Mouse (Mus musculus) neural tube, embryonic 13.5 days (tissue): ENCODE data around the gene Tgm1. TPM values are rescaled to one million over a fixed set of nuclear protein-coding genes. Genes with fewer than 3 reads are reported as not detected.
A peak's percentile ranks its signal among the peaks of the same experiment; 100 is the strongest.

ENCODE experiments used
- ATAC-seq: fragments of 200-750 bp; cut with Nextera tagmentation; 2 replicates; pipeline ENCODE4 v1.8.0; 2017; ENCODE audit warnings: low read depth, mild to moderate bottlenecking, moderate TSS enrichment, moderate library complexity
- H3K27ac ChIP-seq: fragments of 300-500 bp; sonication (generic); replicated peaks from 2 replicates; pipeline ENCODE4 v1.5.1; 2015; ENCODE audit warnings: moderate library complexity, mild to moderate bottlenecking, inconsistent platforms
- H3K27me3 ChIP-seq: fragments of 300-500 bp; sonication (generic); 2 replicates; pipeline ENCODE4 v1.6.1; 2015; ENCODE audit warnings: mild to moderate bottlenecking, inconsistent platforms
- H3K36me3 ChIP-seq: fragments of 300-500 bp; sonication (generic); 2 replicates; pipeline ENCODE4 v1.6.1; 2015; ENCODE audit warnings: mild to moderate bottlenecking, inconsistent platforms
- H3K4me1 ChIP-seq: fragments of 300-500 bp; sonication (generic); replicated peaks from 2 replicates; pipeline ENCODE4 v1.6.1; 2015; ENCODE audit warnings: inconsistent platforms
- H3K4me2 ChIP-seq: fragments of 300-500 bp; sonication (generic); 2 replicates; pipeline ENCODE4 v1.6.1; 2015; ENCODE audit warnings: inconsistent platforms, mild to moderate bottlenecking, moderate library complexity
- H3K4me3 ChIP-seq: fragments of 300-500 bp; sonication (generic); 2 replicates; pipeline ENCODE4 v1.5.1; 2015; ENCODE audit warnings: mild to moderate bottlenecking, inconsistent platforms
- H3K9ac ChIP-seq: fragments of 300-500 bp; sonication (generic); 2 replicates; pipeline ENCODE4 v1.6.1; 2015; ENCODE audit warnings: moderate library complexity, mild to moderate bottlenecking, inconsistent platforms
- H3K9me3 ChIP-seq: fragments of 300-500 bp; sonication (generic); 2 replicates; pipeline ENCODE4 v1.6.1; 2016; ENCODE audit warnings: inconsistent platforms
- WGBS: fragments of 180-500 bp; shearing (Covaris S2); methylation state at CpG from one replicate; pipeline ENCODE4 v1.1.7; 2015; 5-methylcytosine and 5-hydroxymethylcytosine counted together
- polyA plus RNA-seq: library from polyadenylated mRNA; unstranded; fragments of >200 nt; fragmentation: Nextera tagmentation; extraction: Ambion mirVana; gene quantifications from 2 replicates; pipeline ENCODE4 v1.2.1, GENCODE M21; 2015

Tgm1 gene
- polyA plus RNA-seq, 1 experiment from 2014 or later: 0.66 TPM

- H3K9ac ChIP-seq: no peak overlapping the region
- no peak overlapping the region for H3K4me2 ChIP-seq
- H3K27me3 ChIP-seq: no peaks in the 10 kb centered on the region
- no peaks in the 10 kb centered on the region for H3K4me1 ChIP-seq
- H3K4me3 ChIP-seq: no peak overlapping the region
- no peak for ATAC-seq
- H3K9me3 ChIP-seq: no peaks in the 10 kb centered on the region
- WGBS: 86% methylated on average over 9 of the region's 9 CpGs
- peaks cover 39% of the 10 kb centered on the region for H3K36me3 ChIP-seq
- no peak overlapping the region for H3K27ac ChIP-seq
These were observed 23.5 kb upstream of the Tgm1 start for GRCm38 (mm10) chr14:55737086-55737687.

GRCm38 (mm10) chr14:55735758-55736157 is 22.0 kb upstream of the Tgm1 start:
- Histone ChIP-seq H3K4me1 (no peaks in the 10 kb centered on the region), H3K36me3 (peaks cover 30% of the 10 kb centered on the region), H3K9ac (no peak overlapping the region), H3K9me3 (no peaks in the 10 kb centered on the region), H3K4me2 (no peak overlapping the region), H3K27ac (no peak overlapping the region), H3K4me3 (no peak overlapping the region), H3K27me3 (no peaks in the 10 kb centered on the region)
- 87% methylated on average over 4 of the region's 4 CpGs for WGBS
- no peak for ATAC-seq

GRCm38 (mm10) chr14:55735334-55735733 is 21.6 kb upstream of the Tgm1 start:
- WGBS: 72% methylated on average over 3 of the region's 3 CpGs
- H3K4me3 ChIP-seq: no peak overlapping the region

GRCm38 (mm10) chr14:55734869-55735268 is 21.1 kb upstream of the Tgm1 start:
- no peaks in the 10 kb centered on the region for H3K9me3 ChIP-seq
- no peaks in the 10 kb centered on the region for H3K4me1 ChIP-seq
- no peaks in the 10 kb centered on the region for H3K27me3 ChIP-seq
- peaks cover 21% of the 10 kb centered on the region for H3K36me3 ChIP-seq
- no peak overlapping the region for H3K4me2 ChIP-seq
- H3K9ac ChIP-seq: no peak overlapping the region
- ATAC-seq: no peak
- H3K27ac ChIP-seq: no peak overlapping the region
- 75% methylated on average over 7 of the region's 7 CpGs for WGBS
- no peak overlapping the region for H3K4me3 ChIP-seq

More at GRCm38 (mm10) chr14:55735334-55735733, 21.6 kb upstream of the Tgm1 start:
- H3K36me3 ChIP-seq: peaks cover 26% of the 10 kb centered on the region
- no peak overlapping the region for H3K4me2 ChIP-seq
- no peaks in the 10 kb centered on the region for H3K4me1 ChIP-seq
- H3K27ac ChIP-seq: no peak overlapping the region
- H3K9ac ChIP-seq: no peak overlapping the region
- no peaks in the 10 kb centered on the region for H3K9me3 ChIP-seq
- ATAC-seq: no peak
- no peaks in the 10 kb centered on the region for H3K27me3 ChIP-seq

GRCm38 (mm10) chr14:55733889-55734288 is 20.2 kb upstream of the Tgm1 start:
- WGBS: 80% methylated on average over 10 of the region's 10 CpGs
- H3K36me3 ChIP-seq: peaks cover 11% of the 10 kb centered on the region
- no peak for ATAC-seq

GRCm38 (mm10) chr14:55730531-55731032 is 16.9 kb upstream of the Tgm1 start:
- no peaks in the 10 kb centered on the region for H3K4me1 ChIP-seq
- no peak overlapping the region for H3K4me2 ChIP-seq
- no peaks in the 10 kb centered on the region for H3K9me3 ChIP-seq
- H3K4me3 ChIP-seq: no peak overlapping the region
- ATAC-seq: no peak
- H3K27me3 ChIP-seq: no peaks in the 10 kb centered on the region
- no peak overlapping the region for H3K27ac ChIP-seq
- no peak overlapping the region for H3K9ac ChIP-seq
- WGBS: 82% methylated on average over 7 of the region's 7 CpGs
- no peaks in the 10 kb centered on the region for H3K36me3 ChIP-seq

More at GRCm38 (mm10) chr14:55733889-55734288, 20.2 kb upstream of the Tgm1 start:
- no peak overlapping the region for H3K4me3 ChIP-seq
- H3K9ac ChIP-seq: no peak overlapping the region
- no peaks in the 10 kb centered on the region for H3K9me3 ChIP-seq
- H3K27ac ChIP-seq: no peak overlapping the region
- no peaks in the 10 kb centered on the region for H3K4me1 ChIP-seq
- no peak overlapping the region for H3K4me2 ChIP-seq
- no peaks in the 10 kb centered on the region for H3K27me3 ChIP-seq

GRCm38 (mm10) chr14:55730116-55730515 is 16.4 kb upstream of the Tgm1 start:
- no peaks in the 10 kb centered on the region for H3K36me3 ChIP-seq
- no peak overlapping the region for H3K4me3 ChIP-seq
- no peaks in the 10 kb centered on the region for H3K4me1 ChIP-seq
- WGBS: 73% methylated on average over 7 of the region's 7 CpGs
- H3K9ac ChIP-seq: no peak overlapping the region
- H3K27me3 ChIP-seq: no peaks in the 10 kb centered on the region
- no peak overlapping the region for H3K4me2 ChIP-seq
- ATAC-seq: no peak
- no peak overlapping the region for H3K27ac ChIP-seq
- no peaks in the 10 kb centered on the region for H3K9me3 ChIP-seq

GRCm38 (mm10) chr14:55727889-55728685 is 14.4 kb upstream of the Tgm1 start:
- Histone ChIP-seq H3K36me3 (no peaks in the 10 kb centered on the region), H3K9ac (no peak overlapping the region), H3K27ac (no peak overlapping the region), H3K9me3 (no peaks in the 10 kb centered on the region), H3K4me2 (no peak overlapping the region), H3K4me1 (no peaks in the 10 kb centered on the region), H3K4me3 (no peak overlapping the region), H3K27me3 (no peaks in the 10 kb centered on the region)
- 69% methylated on average over 8 of the region's 8 CpGs for WGBS
- ATAC-seq: no peak

- Histone ChIP-seq H3K9ac (no peak overlapping the region), H3K4me2 (no peak overlapping the region), H3K4me1 (peaks cover 8% of the 10 kb centered on the region), H3K27me3 (no peaks in the 10 kb centered on the region), H3K36me3 (no peaks in the 10 kb centered on the region), H3K9me3 (no peaks in the 10 kb centered on the region), H3K27ac (no peak overlapping the region), H3K4me3 (no peak overlapping the region)
- ATAC-seq: no peak
These were observed 12.5 kb upstream of the Tgm1 start for GRCm38 (mm10) chr14:55726261-55726660.

GRCm38 (mm10) chr14:55724411-55724871 is 10.7 kb upstream of the Tgm1 start:
- peaks cover 4% of the 10 kb centered on the region; the same call in 1 of the 2 replicates for H3K36me3 ChIP-seq
- H3K4me1 ChIP-seq: peaks cover 16% of the 10 kb centered on the region
- H3K27ac ChIP-seq: no peak overlapping the region
- H3K4me3 ChIP-seq: no peak overlapping the region
- no peaks in the 10 kb centered on the region for H3K27me3 ChIP-seq
- no peak overlapping the region for H3K4me2 ChIP-seq
- H3K9ac ChIP-seq: no peak overlapping the region
- 68% methylated on average over 8 of the region's 8 CpGs for WGBS
- no peaks in the 10 kb centered on the region for H3K9me3 ChIP-seq
- no peak for ATAC-seq

- 96% methylated on average over 7 of the region's 7 CpGs for WGBS
- Histone ChIP-seq H3K4me3 (no peak overlapping the region), H3K27me3 (no peaks in the 10 kb centered on the region), H3K36me3 (peaks cover 14% of the 10 kb centered on the region), H3K9ac (no peak overlapping the region), H3K9me3 (no peaks in the 10 kb centered on the region), H3K27ac (no peak overlapping the region), H3K4me2 (no peak overlapping the region), H3K4me1 (peaks cover 16% of the 10 kb centered on the region)
- ATAC-seq: no peak
These were observed 9.7 kb upstream of the Tgm1 start for GRCm38 (mm10) chr14:55723433-55723832.

- H3K27ac ChIP-seq: peak overlapping the region; percentile 89; the same call in 1 of the 2 replicates
- WGBS: 45% methylated on average over 8 of the region's 8 CpGs
- H3K27me3 ChIP-seq: no peaks in the 10 kb centered on the region
- peaks cover 23% of the 10 kb centered on the region for H3K36me3 ChIP-seq
- H3K4me2 ChIP-seq: peak overlapping the region; percentile 59
- H3K4me3 ChIP-seq: peak overlapping the region; percentile 70
- peak overlapping the region; percentile 80 for H3K9ac ChIP-seq
- H3K4me1 ChIP-seq: peaks cover 16% of the 10 kb centered on the region
- no peaks in the 10 kb centered on the region for H3K9me3 ChIP-seq
- ATAC-seq: peak; percentile 33
These were observed 8.8 kb upstream of the Tgm1 start for GRCm38 (mm10) chr14:55722438-55722945.
